Mouse (Mus musculus) hindbrain, embryonic 16.5 days (tissue): ENCODE measurements around the gene Gm3854. TPM values are rescaled to one million over a fixed set of nuclear protein-coding genes. Genes with fewer than 3 reads are reported as not detected.
"Not testable (repeated sequence)": the region's sequence is repeated elsewhere in the genome, so short reads cannot be mapped to it uniquely, and the experiment has no call there.

Source experiments
- ATAC-seq: fragments of 200-750 bp; cut with Nextera tagmentation; 2 replicates; pipeline ENCODE4 v1.8.0; 2017; ENCODE audit warnings: moderate TSS enrichment, moderate library complexity
- H3K27ac ChIP-seq: fragments of 300-500 bp; sonication (generic); 2 replicates; pipeline ENCODE4 v1.5.1; 2014; ENCODE audit warnings: low read depth, mild to moderate bottlenecking, control low read depth, low read length, moderate library complexity
- H3K27me3 ChIP-seq: fragments of 300-500 bp; sonication (generic); replicated peaks from 2 replicates; pipeline ENCODE4 v1.6.1; 2014; ENCODE audit warnings: low read length; ENCODE audit not compliant: control insufficient read depth, insufficient read depth
- H3K36me3 ChIP-seq: fragments of 300-500 bp; sonication (generic); 2 replicates; pipeline ENCODE4 v1.6.1; 2014; ENCODE audit warnings: mild to moderate bottlenecking, low read length, moderate library complexity, mixed read lengths; ENCODE audit not compliant: control insufficient read depth, insufficient read depth
- H3K4me1 ChIP-seq: fragments of 300-500 bp; sonication (generic); 2 replicates; pipeline ENCODE4 v1.6.1; 2014; ENCODE audit warnings: low read depth, low read length; ENCODE audit not compliant: control insufficient read depth, insufficient read depth
- H3K4me2 ChIP-seq: fragments of 300-500 bp; sonication (generic); 2 replicates; pipeline ENCODE4 v1.6.1; 2014; ENCODE audit warnings: mild to moderate bottlenecking, low read length, control low read depth, moderate library complexity
- H3K4me3 ChIP-seq: fragments of 300-500 bp; sonication (generic); 2 replicates; pipeline ENCODE4 v1.5.1; 2014; ENCODE audit warnings: mild to moderate bottlenecking, low read length, control low read depth, moderate library complexity
- H3K9ac ChIP-seq: fragments of 300-500 bp; sonication (generic); 2 replicates; pipeline ENCODE4 v1.6.1; 2014; ENCODE audit warnings: low read depth, mild to moderate bottlenecking, control low read depth, low read length, moderate library complexity
- H3K9me3 ChIP-seq: fragments of 300-500 bp; sonication (generic); 2 replicates; pipeline ENCODE4 v1.6.1; 2014; ENCODE audit warnings: mild to moderate bottlenecking, low read length, moderate library complexity; ENCODE audit not compliant: control insufficient read depth
- WGBS: fragments of 180-500 bp; shearing (Covaris S2); extraction: QIAGEN DNeasy Blood & Tissue Kit; methylation state at CpG from one replicate; pipeline ENCODE4 v1.1.7; 2014; 5-methylcytosine and 5-hydroxymethylcytosine counted together
- polyA plus RNA-seq: library from polyadenylated mRNA; unstranded; fragments of >200 nt; fragmentation: Nextera tagmentation; extraction: Ambion mirVana; gene quantifications from 2 replicates; pipeline ENCODE4 v1.2.1, GENCODE M21; 2015

Gm3854 gene
- polyA plus RNA-seq, 1 experiment from 2014 or later = 8.0 TPM

DNA sequence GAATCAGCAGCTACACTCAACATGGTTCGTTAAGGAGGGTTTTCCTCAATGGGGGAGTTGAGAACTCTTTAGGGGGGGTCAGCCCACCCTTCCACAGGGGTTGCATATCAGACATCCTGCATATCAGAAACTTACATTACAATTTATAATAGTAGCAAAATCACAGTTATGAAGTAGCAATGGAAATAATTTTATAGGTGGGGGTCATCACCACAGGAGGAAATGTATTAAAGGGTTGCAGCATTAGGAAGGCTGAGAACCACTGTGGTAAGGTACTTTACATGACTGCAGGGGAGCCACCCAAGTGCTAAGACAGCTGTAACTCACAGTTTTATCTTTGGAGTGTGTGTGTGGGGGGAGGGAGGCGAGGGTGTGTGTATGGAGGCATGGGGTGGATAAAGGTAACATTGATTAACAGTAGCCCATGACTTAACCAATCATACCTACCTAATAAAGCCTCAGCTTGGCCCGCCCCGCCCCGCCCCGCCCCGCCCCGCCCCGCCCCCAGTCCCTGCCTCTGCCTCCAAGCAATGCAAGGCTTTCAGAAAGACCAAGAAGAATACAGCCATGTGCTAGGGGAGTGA, 17.0 kb downstream of the Gm3854 start:
- WGBS = 15% methylated on average over 9 of the region's 9 CpGs
- no peaks in the 10 kb centered on the region for H3K36me3 ChIP-seq
- no peak overlapping the region for H3K9ac ChIP-seq
- no peak overlapping the region for H3K27ac ChIP-seq
- no peak overlapping the region for H3K4me3 ChIP-seq
- H3K27me3 ChIP-seq = no peaks in the 10 kb centered on the region
- H3K9me3 ChIP-seq = no peaks in the 10 kb centered on the region
- H3K4me2 ChIP-seq = no peak overlapping the region
- no peak for ATAC-seq
- peaks cover 6% of the 10 kb centered on the region for H3K4me1 ChIP-seq

DNA sequence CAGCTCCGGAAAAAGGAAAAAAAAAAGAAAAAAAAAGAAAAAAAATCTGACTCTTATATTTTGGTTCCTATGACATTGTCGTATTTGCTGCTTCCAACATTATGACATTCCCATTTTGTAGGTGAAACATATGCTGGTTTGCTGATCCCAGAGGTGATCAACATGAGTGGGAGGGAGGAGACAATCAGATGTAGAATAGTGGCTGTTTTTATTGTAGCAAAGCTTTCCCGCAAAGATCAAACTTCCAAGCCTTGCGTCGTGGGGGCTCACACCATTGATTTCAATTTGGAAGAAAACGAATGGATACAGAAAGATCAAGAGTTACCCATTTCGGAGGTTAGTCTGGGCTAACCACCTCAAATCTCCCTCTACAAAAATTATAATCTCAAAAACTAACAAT, 18.2 kb downstream of the Gm3854 start:
- WGBS = 19% methylated on average over 7 of the region's 7 CpGs

GRCm38 (mm10) chr7:6362268-6363046, 18.9 kb downstream of the Gm3854 start:
- peaks cover 6% of the 10 kb centered on the region for H3K4me1 ChIP-seq
- no peaks in the 10 kb centered on the region for H3K27me3 ChIP-seq
- 0% methylated on average over 38 of the region's 38 CpGs for WGBS
- ATAC-seq = peak; percentile 93
- peak overlapping the region; percentile 72 for H3K9ac ChIP-seq
- no peaks in the 10 kb centered on the region for H3K9me3 ChIP-seq
- H3K4me2 ChIP-seq = peak overlapping the region; percentile 81
- peak overlapping the region; percentile 93 for H3K27ac ChIP-seq
- no peaks in the 10 kb centered on the region for H3K36me3 ChIP-seq
- peak overlapping the region; percentile 47 for H3K4me3 ChIP-seq

More for the DNA sequence above, 18.2 kb downstream of the Gm3854 start:
- ATAC-seq = no peak
- no peaks in the 10 kb centered on the region for H3K36me3 ChIP-seq
- H3K27me3 ChIP-seq = no peaks in the 10 kb centered on the region
- peak overlapping the region; percentile 81 for H3K4me2 ChIP-seq
- peak overlapping the region; percentile 72 for H3K9ac ChIP-seq
- no peaks in the 10 kb centered on the region for H3K9me3 ChIP-seq
- H3K4me1 ChIP-seq = peaks cover 6% of the 10 kb centered on the region
- peak overlapping the region; percentile 47 for H3K4me3 ChIP-seq
- peak overlapping the region; percentile 93 for H3K27ac ChIP-seq

DNA sequence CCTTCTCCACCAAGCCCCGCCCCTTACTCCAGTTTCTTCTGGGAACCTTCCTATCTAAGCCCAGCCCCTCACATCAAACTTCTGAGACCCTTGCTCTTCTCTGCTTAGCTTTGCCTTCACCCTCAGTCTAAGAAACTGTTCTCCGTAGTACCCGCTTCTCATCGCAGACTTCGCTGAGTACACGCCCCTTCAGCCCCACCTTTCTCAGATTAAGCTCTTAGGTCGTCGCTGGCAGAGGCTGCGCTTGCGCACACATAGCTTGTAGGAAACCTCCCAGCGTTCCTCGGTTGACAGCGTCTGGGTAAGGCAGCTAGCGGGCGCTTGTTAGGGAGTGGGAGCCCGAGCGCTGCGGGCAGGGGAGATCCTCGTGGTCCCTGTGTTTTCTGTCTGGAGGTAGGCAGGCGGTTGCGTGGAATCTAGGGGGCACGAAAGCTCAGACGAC, 19.5 kb downstream of the Gm3854 start, which contains the start of gene Zfp78:
Gene Zfp78 (plus strand): TSS at position 234 of the 442 bp plus-strand sequence.
- H3K27ac ChIP-seq = peak within 1 kb of the TSS; percentile 93
- ATAC-seq = peak; percentile 83
- H3K36me3 ChIP-seq = no peaks in the 10 kb centered on the region
- no peaks in the 10 kb centered on the region for H3K27me3 ChIP-seq
- peak within 1 kb of the TSS; percentile 72 for H3K9ac ChIP-seq
- peaks cover 6% of the 10 kb centered on the region for H3K4me1 ChIP-seq
- peak within 1 kb of the TSS; percentile 81 for H3K4me2 ChIP-seq
- no peaks in the 10 kb centered on the region for H3K9me3 ChIP-seq
- 0% methylated on average over 23 of the region's 23 CpGs for WGBS
- H3K4me3 ChIP-seq = peak within 1 kb of the TSS; percentile 47

- 50% methylated on average over 1 of the region's 1 CpGs for WGBS
- H3K4me2 ChIP-seq = no peak overlapping the region
These were observed 21.2 kb downstream of the Gm3854 start for GRCm38 (mm10) chr7:6364761-6365160.

GRCm38 (mm10) chr7:6367185-6367584, 23.6 kb downstream of the Gm3854 start:
- Histone ChIP-seq H3K27ac (no peak overlapping the region), H3K36me3 (0 out of 2 replicates have a peak, but pooled peaks cover 1% of the 10 kb centered on the region), H3K27me3 (no peaks in the 10 kb centered on the region), H3K4me2 (no peak overlapping the region), H3K4me1 (peaks cover 6% of the 10 kb centered on the region), H3K9me3 (no peaks in the 10 kb centered on the region), H3K4me3 (no peak overlapping the region), H3K9ac (no peak overlapping the region)
- WGBS = 97% methylated on average over 5 of the region's 5 CpGs
- ATAC-seq = no peak

More at GRCm38 (mm10) chr7:6364761-6365160, 21.2 kb downstream of the Gm3854 start:
- Histone ChIP-seq H3K36me3 (no peaks in the 10 kb centered on the region), H3K9me3 (no peaks in the 10 kb centered on the region), H3K9ac (no peak overlapping the region), H3K27ac (no peak overlapping the region), H3K4me3 (no peak overlapping the region), H3K27me3 (no peaks in the 10 kb centered on the region), H3K4me1 (peaks cover 6% of the 10 kb centered on the region)
- no peak for ATAC-seq

GRCm38 (mm10) chr7:6368146-6368545, 24.6 kb downstream of the Gm3854 start:
- H3K9ac ChIP-seq, H3K4me1 ChIP-seq, ATAC-seq, H3K4me3 ChIP-seq, H3K4me2 ChIP-seq, H3K27ac ChIP-seq, H3K9me3 ChIP-seq, H3K27me3 ChIP-seq, H3K36me3 ChIP-seq: not testable (repeated sequence)
- WGBS = 86% methylated on average over 5 of the region's 5 CpGs

DNA sequence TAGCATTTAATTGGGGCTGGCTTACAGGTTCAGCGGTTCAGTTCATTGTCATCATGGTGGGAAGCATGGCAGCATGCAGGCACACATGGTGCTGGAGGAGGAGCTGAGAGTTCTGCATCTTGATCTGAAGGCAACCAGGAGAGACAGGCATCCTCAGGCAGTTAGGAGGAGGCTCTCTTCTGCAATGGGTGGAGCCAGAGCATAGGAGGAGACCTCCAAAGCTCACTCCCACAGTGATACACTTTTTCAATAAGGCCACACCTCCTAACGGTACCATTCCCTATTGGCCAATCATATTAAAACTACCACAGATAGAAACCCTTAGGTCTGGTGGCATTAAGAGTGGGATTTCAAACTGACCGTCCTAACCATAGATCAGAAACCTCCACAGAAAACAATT, 25.9 kb downstream of the Gm3854 start:
- Histone ChIP-seq H3K4me1 (no peaks in the 10 kb centered on the region), H3K4me3 (no peak overlapping the region), H3K4me2 (no peak overlapping the region), H3K27ac (no peak overlapping the region), H3K9ac (no peak overlapping the region), H3K27me3 (no peaks in the 10 kb centered on the region), H3K36me3 (0 out of 2 replicates have a peak, but pooled peaks cover 2% of the 10 kb centered on the region), H3K9me3 (no peaks in the 10 kb centered on the region)
- no peak for ATAC-seq
- 77% methylated on average over 3 of the region's 3 CpGs for WGBS

DNA sequence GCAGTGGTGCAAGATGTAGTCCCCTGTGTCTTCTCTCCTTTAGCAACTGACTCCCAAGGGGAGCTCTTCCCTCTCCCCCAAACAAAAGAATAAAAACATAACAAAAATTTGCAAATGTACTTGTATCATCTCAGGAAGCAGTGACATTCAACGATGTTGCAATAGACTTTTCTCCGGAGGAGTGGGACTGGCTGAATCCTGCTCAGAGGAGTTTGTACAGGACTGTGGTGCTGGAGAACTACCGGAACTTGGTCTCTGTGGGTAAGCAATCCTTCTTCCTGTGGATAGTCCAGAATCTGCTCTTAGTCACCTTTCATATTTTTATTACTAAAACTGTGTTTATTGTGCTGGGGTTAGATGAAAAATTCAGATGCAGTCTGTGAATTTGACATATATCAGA, 29.4 kb downstream of the Gm3854 start:
- Histone ChIP-seq H3K4me3 (no peak overlapping the region), H3K9ac (no peak overlapping the region), H3K4me2 (no peak overlapping the region), H3K27me3 (no peaks in the 10 kb centered on the region), H3K4me1 (no peaks in the 10 kb centered on the region), H3K36me3 (peaks cover 2% of the 10 kb centered on the region; the same call in 1 of the 2 replicates), H3K9me3 (no peaks in the 10 kb centered on the region), H3K27ac (no peak overlapping the region)
- WGBS = 92% methylated on average over 3 of the region's 3 CpGs
- ATAC-seq = no peak
